Mouse (Mus musculus) erythroblast, embryonic 14.5 days (primary cell): ENCODE data around the gene Ism1.

Source experiments
- GATA1 ChIP-seq: IDR thresholded peaks from 2 replicates; pipeline ENCODE4 v1.6.1; 2012; ENCODE audit warnings: low read length, inconsistent platforms, mixed read lengths
- TAL1 ChIP-seq: IDR thresholded peaks from 3 replicates; pipeline ENCODE4 v1.6.1; 2012; ENCODE audit warnings: low read length, inconsistent platforms, mixed read lengths

DNA sequence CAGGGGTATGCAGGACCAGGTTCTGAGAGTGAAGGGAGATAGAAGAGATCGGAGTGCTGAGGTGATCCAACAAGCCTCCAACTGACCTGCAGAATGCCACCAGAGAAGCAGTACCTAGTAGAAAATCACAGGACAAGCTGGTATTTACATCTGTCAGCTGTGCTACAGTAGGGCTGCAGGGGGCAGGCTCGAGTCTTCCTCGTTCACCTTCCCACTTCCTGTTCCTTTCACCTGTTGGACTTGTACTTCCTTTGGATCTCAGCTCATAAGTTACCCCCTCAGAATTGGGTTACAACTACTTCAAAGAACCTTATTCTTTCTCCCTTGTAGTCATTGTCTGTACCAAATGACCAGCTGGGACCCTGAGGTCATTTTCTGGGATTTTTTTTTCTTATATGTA is 47.4 kb downstream of the Ism1 start:
- TF ChIP-seq TAL1 = no peak
- TF ChIP-seq GATA1 = no peak
